Mouse (Mus musculus) embryonic stem cell, embryonic (primary cell): Measurements from ENCODE around the gene 4930404H24Rik.

Experiments used
- CTCF ChIA-PET, 4 experiments: fragments of 300-600 bp in 2 of 4; fragments of 350-600 bp in 2 of 4; sonication (Branson Sonifier 250); formaldehyde crosslinking; loops; one replicate each; lab custom pipeline; 2022; ENCODE audit warnings: inconsistent platforms in 2 of 4; lab: Charles Lee
- POLR2A ChIA-PET, 4 experiments: fragments of 300-600 bp in 2 of 4; fragments of 350-600 bp in 2 of 4; sonication (Branson Sonifier 250); formaldehyde crosslinking; loops; one replicate each; lab custom pipeline; 2022; ENCODE audit warnings: antibody characterized with exemption in 4 of 4, inconsistent platforms in 1 of 4; lab: Charles Lee

Gene 4930404H24Rik

DNA sequence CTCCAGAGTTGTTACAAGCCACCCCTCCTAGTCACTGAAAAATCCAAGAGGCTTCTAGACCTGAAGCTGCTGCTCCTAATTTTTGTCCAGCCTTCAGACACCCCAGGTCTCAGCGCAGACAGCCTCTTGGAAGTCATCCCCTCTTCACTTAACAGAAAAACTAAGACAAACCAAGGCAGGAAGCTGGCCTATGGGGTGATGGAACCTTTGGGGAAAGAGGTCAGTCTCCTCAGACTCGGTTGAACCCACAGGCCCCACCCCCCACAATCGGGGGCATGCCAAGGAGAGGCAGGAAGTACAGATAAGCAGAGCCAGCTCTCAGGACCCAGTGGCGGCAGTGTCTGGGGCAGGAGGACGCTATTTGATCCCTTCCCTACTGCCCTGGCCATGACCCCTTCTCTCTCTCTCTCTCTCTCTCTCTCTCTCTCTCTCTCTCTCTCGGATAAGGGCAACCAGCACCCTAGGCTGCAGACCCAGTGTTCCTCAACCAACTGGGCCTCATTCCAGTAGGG is 1.2 kb downstream of the 4930404H24Rik start:
- ChIA-PET POLR2A (interaction anchor here in 2 of 4 experiments (0.7 to 1.3 kb wide), 4 partner anchors 18 to 93 kb away, joined by 3 to 6 read pairs (median 3); no protein-coding TSS in a partner anchor), CTCF (interaction anchor here in 2 of 4 experiments (0.6 to 1.6 kb wide), 2 partner anchors 90 to 159 kb away, joined by 3 to 4 read pairs; no protein-coding TSS in a partner anchor)

DNA sequence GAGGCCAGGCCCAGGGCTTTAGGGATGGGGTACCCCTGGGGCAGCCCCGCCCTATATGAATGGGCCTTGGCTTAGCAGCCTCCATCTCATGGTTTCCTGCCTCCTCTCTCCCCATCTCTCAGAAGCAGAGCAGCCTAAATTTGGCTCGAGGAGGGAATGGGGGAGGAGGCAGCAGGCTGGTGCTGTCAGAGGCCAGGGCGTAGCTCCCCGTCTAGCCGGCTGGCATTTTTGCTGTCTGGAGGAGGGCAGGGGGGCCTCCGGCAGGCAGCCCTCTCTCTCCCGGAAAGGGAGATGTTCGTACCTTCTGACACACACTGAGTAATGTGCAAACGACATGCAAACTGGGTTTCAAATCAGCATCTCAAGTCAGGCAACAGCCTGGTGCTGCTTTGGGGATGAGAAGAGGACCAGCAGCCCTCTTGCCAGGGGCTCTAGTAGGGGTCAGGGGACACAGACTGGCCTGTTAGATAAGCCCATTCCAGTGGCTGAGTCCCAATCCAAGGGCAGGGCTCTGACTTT is 1.8 kb downstream of the 4930404H24Rik start:
- POLR2A ChIA-PET = interaction anchor here in 2 of 4 experiments (0.7 to 1.7 kb wide), 4 partner anchors 55 to 98 kb away, joined by 3 to 6 read pairs (median 3); no protein-coding TSS in a partner anchor
- CTCF ChIA-PET = interaction anchor here in 1 of 4 experiments (1.6 kb wide), 1 partner anchor 89 kb away, joined by 4 read pairs; no protein-coding TSS in a partner anchor

DNA sequence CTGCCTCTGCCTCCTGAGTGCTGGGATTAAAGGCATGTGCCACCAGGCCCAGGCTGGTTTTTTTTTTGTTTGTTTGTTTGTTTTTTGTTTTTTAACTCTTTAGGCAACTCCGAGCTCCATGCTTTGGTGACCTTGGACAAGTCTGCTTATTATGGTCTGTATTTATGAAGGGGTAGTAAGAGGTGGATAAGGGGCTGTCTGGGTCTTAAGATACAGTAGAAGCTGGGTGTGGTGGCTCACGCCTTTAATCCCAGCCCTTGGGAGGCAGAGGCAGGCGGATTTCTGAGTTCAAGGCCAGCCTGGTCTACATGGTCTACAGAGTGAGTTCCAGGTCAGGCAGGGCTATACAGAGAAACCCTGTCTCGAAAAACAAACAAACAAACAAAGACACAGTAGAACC is 2.8 kb downstream of the 4930404H24Rik start:
- ChIA-PET CTCF (interaction anchor here in 1 of 4 experiments (0.6 kb wide), 1 partner anchor 18 kb away, joined by 3 read pairs; no protein-coding TSS in a partner anchor), POLR2A (interaction anchor here in 1 of 4 experiments (0.7 to 1.7 kb wide), 3 partner anchors 33 to 97 kb away, joined by 3 to 6 read pairs (median 3); no protein-coding TSS in a partner anchor)

DNA sequence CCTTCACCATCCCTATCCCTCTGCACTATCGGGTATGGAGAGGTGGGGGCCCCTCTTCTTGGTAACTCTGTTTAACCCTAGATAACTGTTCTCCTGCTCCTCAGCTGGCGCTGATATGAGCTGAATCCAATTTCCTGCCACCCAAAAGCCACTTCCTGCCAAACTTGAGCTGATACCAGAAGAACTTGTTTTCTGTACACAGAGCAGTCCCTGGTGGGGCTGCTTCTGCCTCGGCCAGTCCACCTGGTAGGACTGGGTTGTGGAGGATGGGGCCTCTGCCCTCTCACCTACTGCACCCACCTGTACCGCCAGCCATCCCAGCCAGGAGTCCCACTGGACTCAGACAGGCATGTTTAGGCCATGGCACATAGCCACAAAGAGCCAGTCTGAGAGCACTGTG is 3.2 kb downstream of the 4930404H24Rik start:
- POLR2A ChIA-PET = interaction anchor here in 2 of 4 experiments (0.7 to 1.7 kb wide), 5 partner anchors 18 to 97 kb away, joined by 3 to 6 read pairs (median 3); no protein-coding TSS in a partner anchor
- CTCF ChIA-PET = interaction anchor here in 1 of 4 experiments (0.6 kb wide), 1 partner anchor 17 kb away, joined by 3 read pairs; no protein-coding TSS in a partner anchor

DNA sequence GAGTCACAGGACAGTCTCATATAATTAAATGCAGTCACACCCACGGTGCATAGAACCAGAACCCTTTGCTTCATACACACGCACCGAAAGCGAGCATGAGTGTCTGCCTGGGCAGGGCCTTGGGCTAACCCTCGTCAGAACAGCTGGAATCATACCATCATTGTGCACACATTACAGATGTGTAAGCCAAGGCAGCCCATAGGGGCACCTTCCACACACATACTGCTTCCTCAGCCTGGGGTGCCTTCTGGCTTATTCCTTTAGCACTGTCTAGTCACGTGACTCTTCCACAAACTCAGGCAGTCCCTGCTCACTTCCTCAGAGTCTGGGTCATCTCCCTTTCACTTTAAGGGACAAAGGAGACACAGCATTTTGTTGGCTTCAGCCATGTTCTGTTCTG is 3.7 kb downstream of the 4930404H24Rik start:
- CTCF ChIA-PET = interaction anchor here (0.6 to 1.1 kb wide), 5 partner anchors 13 to 107 kb away, joined by 3 to 4 read pairs (median 3); no protein-coding TSS in a partner anchor
- POLR2A ChIA-PET = interaction anchor here in 2 of 4 experiments (0.7 to 1.7 kb wide), 7 partner anchors 13 to 97 kb away, joined by 3 to 6 read pairs (median 3); no protein-coding TSS in a partner anchor

DNA sequence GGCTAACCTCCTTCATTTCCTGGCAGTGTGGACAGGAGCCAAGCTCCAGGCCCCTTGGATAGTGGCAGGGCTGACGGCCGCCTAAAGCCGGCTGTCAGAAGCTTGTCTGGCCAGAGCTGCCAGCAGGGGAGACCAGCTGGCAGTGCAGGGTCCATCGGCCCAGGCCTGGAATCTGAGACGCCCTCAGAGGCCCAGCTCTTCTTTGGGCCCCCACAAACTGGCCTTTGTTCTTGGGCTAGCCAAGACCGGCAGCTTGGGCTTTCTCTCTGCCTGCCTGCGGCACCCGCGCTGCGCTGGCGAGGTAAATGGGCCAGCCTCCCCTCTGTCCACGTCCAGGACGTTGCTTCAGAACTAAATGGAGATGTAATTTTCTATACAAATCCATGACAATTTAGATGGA is 4.3 kb downstream of the 4930404H24Rik start:
- CTCF ChIA-PET = interaction anchor here (0.6 to 1.1 kb wide), 5 partner anchors 12 to 107 kb away, joined by 3 to 4 read pairs (median 3); no protein-coding TSS in a partner anchor
- POLR2A ChIA-PET = interaction anchor here in 2 of 4 experiments (0.9 to 1.2 kb wide), 5 partner anchors 12 to 87 kb away, joined by 3 to 5 read pairs (median 3); no protein-coding TSS in a partner anchor

DNA sequence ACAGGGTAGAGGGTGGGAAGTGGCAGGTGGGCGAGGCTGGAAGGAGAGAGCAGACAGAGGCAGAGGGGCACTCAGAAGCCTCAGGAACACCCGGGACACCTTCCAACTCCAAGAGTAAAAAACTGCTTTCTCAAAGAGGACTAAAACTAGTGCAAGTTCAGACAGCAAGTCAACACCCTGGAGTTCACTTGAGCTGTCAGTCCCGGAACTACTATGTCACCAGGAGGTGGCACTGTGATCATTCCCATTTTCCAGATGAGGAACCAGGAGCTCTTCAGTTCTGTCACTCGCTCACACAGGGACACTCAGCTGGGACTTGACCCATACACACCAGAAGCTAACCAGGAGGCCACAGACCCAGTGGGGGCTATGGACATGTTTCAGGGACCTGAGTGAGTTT is 6.6 kb downstream of the 4930404H24Rik start:
- ChIA-PET POLR2A (interaction anchor here (0.5 to 2.6 kb wide), 44 partner anchors 10 to 583 kb away, joined by 3 to 16 read pairs (median 4); partner anchors contain the start of gene Nol4l (in 1 of the 4)), CTCF (interaction anchor here (0.5 to 4.1 kb wide), 84 partner anchors 8 to 434 kb away, joined by 3 to 93 read pairs (median 4); partner anchors contain the start of gene Nol4l (in 2 of the 4))

DNA sequence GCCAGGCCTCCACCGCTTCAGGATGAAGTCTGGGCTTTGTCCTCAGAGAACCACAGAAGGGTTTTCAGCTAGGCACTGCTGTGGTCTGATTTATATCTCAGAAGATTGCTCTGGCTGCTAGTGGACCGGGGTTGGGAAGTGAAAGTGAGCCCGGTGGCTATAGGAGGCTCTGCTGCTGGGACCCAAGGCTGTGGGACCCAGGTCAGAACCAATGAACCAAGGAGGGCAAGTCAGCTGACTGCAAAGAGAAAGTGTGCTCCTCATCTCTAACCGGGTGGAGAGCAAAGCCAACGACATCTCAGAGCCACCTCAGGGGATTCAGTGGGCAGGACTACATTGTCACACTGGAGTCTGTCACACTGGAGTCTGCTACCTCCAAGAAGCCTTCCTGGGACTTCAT is 13.8 kb downstream of the 4930404H24Rik start:
- CTCF ChIA-PET = no interaction called here
- POLR2A ChIA-PET = interaction anchor here in 1 of 4 experiments (1.3 kb wide), 2 partner anchors 13 to 19 kb away, joined by 4 to 5 read pairs; no protein-coding TSS in a partner anchor

DNA sequence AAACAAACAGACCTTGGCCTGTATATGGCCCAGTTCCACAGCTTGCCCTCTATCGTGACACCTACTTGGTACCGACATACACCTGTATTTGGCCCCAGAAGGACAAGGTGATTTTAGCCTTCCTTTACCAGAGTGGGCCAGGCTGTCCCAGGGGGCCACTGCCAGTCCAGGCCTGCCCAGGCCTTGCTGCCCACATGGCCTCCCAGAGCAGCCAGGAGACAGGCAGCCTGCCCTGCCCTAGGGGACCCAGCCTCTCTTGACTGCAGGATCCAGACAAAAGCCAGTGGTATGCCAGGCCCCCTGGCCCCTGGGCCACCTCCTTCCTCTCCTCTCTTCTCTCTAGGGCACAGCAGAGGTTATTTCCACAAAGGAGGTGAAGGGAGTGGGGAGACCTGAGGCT is 15.4 kb downstream of the 4930404H24Rik start:
- CTCF ChIA-PET = interaction anchor here in 2 of 4 experiments (0.5 to 0.6 kb wide), 3 partner anchors 9 to 549 kb away, joined by 3 read pairs; no protein-coding TSS in a partner anchor
- POLR2A ChIA-PET = interaction anchor here in 1 of 4 experiments (1.5 kb wide), 1 partner anchor 9 kb away, joined by 5 read pairs; no protein-coding TSS in a partner anchor

DNA sequence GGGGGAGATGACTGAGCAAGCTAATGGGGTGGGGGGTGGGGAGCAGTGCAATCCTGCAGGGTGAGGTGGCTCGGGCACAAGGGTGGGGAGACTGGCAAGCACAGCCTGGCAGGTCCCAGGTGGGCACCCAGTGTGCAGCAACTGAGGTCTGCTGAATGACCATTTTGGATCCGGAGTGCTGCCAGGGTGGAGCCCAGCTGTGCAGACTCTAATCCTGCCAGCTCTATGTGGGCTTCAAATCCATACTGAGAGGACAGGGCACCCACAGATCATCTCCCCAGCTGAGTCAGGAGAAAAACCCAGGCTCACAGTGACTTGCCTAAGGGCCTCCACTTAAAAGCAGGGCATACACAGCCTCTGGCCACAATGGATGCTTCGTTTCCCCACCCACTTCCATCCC is 15.8 kb downstream of the 4930404H24Rik start:
- ChIA-PET CTCF (interaction anchor here in 2 of 4 experiments (0.5 to 1.4 kb wide), 3 partner anchors 8 to 550 kb away, joined by 3 to 12 read pairs (median 3); no protein-coding TSS in a partner anchor), POLR2A (interaction anchor here in 3 of 4 experiments (0.6 to 1.9 kb wide), 8 partner anchors 8 to 122 kb away, joined by 3 to 5 read pairs (median 3); no protein-coding TSS in a partner anchor)

DNA sequence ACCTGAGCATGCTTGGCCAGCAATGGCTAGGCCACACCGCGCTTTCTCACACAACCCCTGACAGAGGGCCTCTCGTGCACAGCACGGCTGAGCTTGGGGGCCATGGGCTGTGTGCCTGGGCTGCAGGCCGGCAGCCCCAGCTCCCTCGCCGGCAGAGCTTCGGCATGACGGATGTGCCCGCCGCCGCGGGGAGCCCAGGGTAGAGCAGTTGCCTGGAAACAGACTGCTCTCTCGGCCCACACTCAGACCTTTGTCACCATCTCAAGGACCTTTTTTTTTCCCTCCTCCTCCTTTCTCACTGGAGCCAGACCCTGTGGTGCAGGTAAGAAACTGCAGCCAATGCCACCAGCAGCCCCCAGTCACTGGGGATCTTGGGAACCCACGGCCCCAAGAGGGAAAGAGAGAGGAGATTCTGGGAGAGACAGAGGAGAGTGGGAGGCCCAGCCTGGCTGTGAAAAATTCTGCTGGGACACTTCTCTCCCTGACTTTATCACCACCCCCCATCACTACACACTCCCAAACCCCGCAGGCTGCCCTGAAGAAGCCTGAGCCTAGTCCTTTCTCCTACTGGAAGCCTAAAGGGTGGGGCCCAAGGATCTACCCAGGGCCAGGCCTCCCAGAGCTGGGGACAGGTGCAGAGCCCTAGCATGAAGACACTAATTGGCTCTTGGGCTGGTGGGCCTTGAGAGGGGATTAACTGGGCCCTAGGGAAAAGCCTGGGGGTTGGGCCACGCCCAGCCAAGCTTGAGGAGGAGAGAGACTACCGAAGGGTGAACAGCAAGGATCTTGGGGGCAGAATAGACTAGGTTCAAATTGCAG is 16.8 kb downstream of the 4930404H24Rik start:
- POLR2A ChIA-PET = interaction anchor here in 3 of 4 experiments (0.6 to 1.9 kb wide), 15 partner anchors 9 to 121 kb away, joined by 3 to 6 read pairs (median 3); no protein-coding TSS in a partner anchor
- CTCF ChIA-PET = interaction anchor here (0.6 to 1.4 kb wide), 8 partner anchors 9 to 444 kb away, joined by 3 to 12 read pairs (median 4); no protein-coding TSS in a partner anchor

DNA sequence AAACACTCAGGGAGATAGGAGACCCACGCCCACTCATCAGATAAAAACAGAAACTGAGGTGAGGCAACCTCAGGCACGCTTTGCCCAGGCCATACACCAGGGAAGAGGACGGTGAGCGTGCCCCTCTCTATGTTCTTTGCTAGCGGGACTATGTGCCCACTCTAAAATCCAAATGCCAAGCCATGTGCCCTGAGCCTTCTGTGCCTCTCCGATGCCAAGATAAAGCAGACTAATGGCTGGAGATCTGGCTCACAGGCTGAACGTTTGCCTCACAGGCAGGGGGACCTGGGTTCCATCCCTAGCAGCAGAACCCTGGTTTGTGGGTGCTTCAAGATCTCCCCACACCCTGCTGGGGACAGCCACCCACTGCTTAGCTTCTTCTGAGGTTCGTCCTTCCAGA is 17.5 kb downstream of the 4930404H24Rik start:
- ChIA-PET POLR2A (interaction anchor here in 3 of 4 experiments (0.6 to 1.9 kb wide), 8 partner anchors 8 to 83 kb away, joined by 3 to 6 read pairs (median 4); no protein-coding TSS in a partner anchor), CTCF (interaction anchor here in 2 of 4 experiments (0.6 to 1.3 kb wide), 3 partner anchors 54 to 444 kb away, joined by 3 to 6 read pairs (median 4); no protein-coding TSS in a partner anchor)

DNA sequence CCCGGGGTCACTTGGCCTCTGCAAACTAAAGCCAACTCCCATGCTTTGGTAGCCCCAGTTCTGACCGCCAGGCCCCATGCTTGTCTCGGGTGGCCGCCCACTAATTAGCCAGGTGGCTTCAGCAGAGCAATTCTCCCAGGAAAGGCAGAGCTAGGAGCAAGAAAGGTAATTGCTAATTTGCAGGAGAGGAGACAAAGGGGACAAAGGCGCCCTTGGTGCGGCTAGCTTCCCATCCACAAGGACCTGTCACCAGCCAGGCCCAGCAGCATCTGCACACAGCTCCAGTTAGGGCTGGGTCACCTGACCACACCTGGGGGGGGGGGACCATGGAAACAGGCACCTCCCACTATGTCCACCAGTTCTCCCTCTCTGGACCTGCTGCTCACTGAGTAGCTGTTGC is 19.0 kb downstream of the 4930404H24Rik start:
- ChIA-PET POLR2A (interaction anchor here in 3 of 4 experiments (0.6 to 2.6 kb wide), 36 partner anchors 10 to 567 kb away, joined by 3 to 39 read pairs (median 4); partner anchors contain the start of genes 4930404H24Rik (in 1 of the 3) and Hck (in 1 of the 3)), CTCF (interaction anchor here (0.6 to 2.6 kb wide), 22 partner anchors 9 to 560 kb away, joined by 3 to 19 read pairs (median 4); partner anchors contain the start of gene Dusp15 (in 1 of the 4))

DNA sequence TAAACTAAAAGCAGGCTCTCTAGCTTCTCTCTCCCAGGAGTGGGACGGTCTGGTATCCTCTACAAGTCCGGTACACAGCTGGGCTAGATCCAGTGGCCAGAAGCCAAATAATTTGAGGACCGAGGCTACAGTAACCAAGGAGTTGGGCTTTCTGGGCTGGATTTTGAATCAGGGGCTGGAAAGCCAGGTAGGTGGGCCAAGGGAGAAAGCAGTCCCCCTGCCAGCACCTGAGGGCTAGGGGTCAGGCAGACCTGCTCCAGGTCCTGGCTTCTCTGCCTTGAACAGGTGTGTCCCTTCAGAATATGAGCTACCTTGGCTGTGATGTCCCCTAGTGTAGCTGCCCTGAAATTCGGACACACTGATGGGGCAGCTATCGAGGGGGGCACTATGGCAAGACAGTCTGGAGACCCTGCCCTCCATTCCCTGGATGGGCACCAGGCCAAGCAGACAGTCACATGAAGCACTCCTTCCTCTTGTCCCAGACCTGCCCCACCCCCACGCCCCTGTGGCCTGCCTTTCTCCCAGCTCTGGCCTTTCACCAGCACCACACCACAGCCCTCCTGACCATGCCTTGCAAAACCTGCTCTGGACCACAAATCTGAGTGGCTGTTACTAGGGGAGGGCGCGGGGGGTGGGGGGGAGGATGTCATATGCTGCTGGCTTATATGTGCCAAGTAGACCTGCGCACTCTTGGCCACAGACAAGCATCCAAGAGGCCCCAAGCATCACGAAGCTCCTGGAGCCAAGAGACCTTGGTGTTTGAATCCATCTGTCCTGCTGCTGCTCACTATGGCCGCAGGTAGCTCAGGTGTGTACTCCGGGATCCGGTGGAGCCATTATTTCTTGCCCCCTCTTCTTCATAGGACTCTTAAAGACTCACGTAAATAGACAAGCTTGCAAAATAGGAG is 20.1 kb downstream of the 4930404H24Rik start:
- POLR2A ChIA-PET = interaction anchor here in 3 of 4 experiments (0.7 to 2.6 kb wide), 22 partner anchors 8 to 836 kb away, joined by 3 to 39 read pairs (median 6); partner anchors contain the start of gene 4930404H24Rik (in 1 of the 3)
- CTCF ChIA-PET = interaction anchor here (0.5 to 2.6 kb wide), 18 partner anchors 8 to 95 kb away, joined by 3 to 19 read pairs (median 4); no protein-coding TSS in a partner anchor

DNA sequence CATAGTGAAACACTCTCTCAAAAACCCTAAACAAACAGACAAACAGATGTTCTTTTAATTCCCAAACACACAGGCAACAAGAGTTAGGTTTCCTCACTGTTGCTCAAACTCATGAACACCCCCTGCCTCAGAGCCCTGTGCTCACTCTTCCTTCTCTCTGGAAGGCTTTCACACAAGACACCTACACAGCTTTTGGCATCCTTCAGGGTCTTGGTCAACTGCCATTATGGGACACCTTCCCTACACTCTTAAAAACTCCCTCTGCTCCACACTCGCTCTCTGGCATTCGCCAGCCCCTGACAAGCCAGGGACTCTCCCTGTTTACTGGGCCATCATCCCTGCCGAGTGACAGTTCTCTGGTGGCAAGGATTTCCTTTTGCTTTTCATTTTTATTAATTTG is 21.4 kb downstream of the 4930404H24Rik start:
- POLR2A ChIA-PET = no interaction called here
- CTCF ChIA-PET = no interaction called here
